Mouse (Mus musculus) heart, embryonic 16.5 days (tissue): Measurements from ENCODE around the gene Srgn. TPM values are rescaled to one million over a fixed set of nuclear protein-coding genes. Genes with fewer than 3 reads are reported as not detected.

ENCODE experiments used
- polyA plus RNA-seq: library from polyadenylated mRNA; unstranded; fragments of >200 nt; fragmentation: Nextera tagmentation; extraction: Ambion mirVana; gene quantifications from 2 replicates; pipeline ENCODE4 v1.2.1, GENCODE M21; 2015

The Srgn gene
- polyA plus RNA-seq, 1 experiment from 2014 or later = 28.8 TPM

Other genes with a start within 250 kb of the Srgn start
- gene Hk1, start 147.5 kb downstream of the Srgn start, polyA plus RNA-seq = 232 and 240 TPM in 2 replicates
- 0.33 and 0.35 TPM in 2 replicates for gene Hkdc1, start 105.0 kb downstream of the Srgn start, polyA plus RNA-seq
- gene 4930507D05Rik, start 78.0 kb downstream of the Srgn start, polyA plus RNA-seq = 0.35 and 0.66 TPM in 2 replicates
- 29.2 and 29.9 TPM in 2 replicates for gene Supv3l1, start 77.7 kb downstream of the Srgn start, polyA plus RNA-seq
- gene Vps26a, start 40.6 kb downstream of the Srgn start, polyA plus RNA-seq = 73.4 and 80.2 TPM in 2 replicates
- gene Kif1bp, start 51.0 kb upstream of the Srgn start, polyA plus RNA-seq = 28.5 and 29.1 TPM in 2 replicates
- 11.0 and 13.4 TPM in 2 replicates for gene Ddx21, start 74.8 kb upstream of the Srgn start, polyA plus RNA-seq
- gene Ddx50, start 123.8 kb upstream of the Srgn start, polyA plus RNA-seq = 90.0 and 99.9 TPM in 2 replicates
- 1.5 and 1.9 TPM in 2 replicates for gene Stox1, start 198.7 kb upstream of the Srgn start, polyA plus RNA-seq